Mouse (Mus musculus) naive thymus-derived CD4-positive, alpha-beta T cell, adult 2 months (primary cell): ENCODE data around the gene Arhgap19.
"Not testable (repeated sequence)": the region's sequence is repeated elsewhere in the genome, so short reads cannot be mapped to it uniquely, and the experiment has no call there.

Experiments
- DNase-seq: peaks from one replicate; pipeline ENCODE4 v3.0.0-alpha.2; 2011; ENCODE audit warnings: low read depth

The Arhgap19 gene

DNA sequence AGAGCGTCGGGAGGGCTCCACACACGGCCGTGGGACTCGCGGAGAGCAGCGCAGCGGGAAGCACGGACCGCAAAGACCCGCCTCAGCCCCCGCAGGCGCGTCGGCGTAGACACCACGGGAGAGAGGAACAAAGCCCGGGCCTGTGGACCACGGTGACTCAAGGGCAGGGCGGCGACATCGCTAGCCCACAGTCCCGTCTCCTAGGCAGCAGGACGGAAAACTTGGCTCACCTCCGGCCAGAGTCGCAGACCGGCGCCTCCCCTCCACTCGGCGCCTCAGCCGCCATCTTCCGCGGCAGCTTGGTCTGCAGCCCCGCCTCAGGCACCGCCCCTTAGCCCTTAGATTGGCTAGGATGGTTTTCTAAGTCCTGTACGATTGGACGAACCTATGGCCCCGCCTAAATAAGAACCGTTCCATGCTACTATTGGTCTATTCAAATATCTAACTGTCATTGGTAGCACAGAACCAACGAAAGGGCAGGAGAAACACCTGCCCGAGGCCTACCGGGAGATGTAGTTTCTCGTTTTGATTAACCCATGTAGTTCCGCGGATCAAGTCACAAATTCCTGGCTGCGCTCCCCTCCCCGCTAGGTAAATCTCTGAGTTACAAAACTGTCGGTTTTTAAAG is at the start of gene Arhgap19:
Gene Arhgap19, minus strand, starts transcription at position 306 of the 628 bp plus-strand sequence.
- peak; percentile 95 for DNase-seq

DNA sequence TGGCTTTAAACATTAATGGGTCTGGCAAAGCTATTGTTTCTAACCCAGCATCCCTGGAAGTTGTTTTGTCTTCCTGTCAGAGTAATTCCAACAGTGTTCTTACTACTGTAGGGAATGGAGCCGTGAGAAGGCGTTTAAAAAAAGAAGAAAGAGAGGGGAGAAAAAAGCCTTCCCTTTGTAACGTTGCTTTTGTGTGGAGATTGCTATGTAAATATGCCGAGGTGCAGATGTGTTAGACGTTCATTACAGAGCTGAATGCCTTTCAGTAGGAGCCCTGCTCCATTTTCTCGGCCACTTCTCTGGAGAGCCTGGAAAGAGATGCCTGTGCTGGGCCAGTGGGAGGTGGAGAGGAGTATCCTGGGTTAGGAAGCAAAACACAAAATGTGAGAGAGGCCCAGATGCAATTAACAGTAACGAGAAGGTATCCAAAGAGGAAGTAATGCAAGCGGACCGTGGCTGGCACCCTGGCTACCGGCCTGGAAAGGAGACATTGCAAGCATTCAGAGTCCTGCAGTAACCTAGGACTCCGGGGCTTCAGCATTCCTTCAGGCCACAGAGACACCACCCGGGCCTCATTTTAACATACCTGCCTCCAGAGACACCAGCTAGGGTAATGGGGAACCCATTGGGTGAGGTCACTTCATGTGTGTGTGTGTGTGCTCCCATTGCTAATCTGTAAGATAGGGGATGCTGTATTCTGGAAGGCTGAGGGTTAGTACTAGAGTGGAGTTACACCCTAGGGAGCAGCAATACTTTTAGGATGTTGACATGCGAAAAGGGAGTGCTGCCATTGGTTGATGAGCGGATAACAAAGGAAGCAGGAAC is 49.1 kb upstream of the Arhgap19 start:
- DNase-seq: no peak

DNA sequence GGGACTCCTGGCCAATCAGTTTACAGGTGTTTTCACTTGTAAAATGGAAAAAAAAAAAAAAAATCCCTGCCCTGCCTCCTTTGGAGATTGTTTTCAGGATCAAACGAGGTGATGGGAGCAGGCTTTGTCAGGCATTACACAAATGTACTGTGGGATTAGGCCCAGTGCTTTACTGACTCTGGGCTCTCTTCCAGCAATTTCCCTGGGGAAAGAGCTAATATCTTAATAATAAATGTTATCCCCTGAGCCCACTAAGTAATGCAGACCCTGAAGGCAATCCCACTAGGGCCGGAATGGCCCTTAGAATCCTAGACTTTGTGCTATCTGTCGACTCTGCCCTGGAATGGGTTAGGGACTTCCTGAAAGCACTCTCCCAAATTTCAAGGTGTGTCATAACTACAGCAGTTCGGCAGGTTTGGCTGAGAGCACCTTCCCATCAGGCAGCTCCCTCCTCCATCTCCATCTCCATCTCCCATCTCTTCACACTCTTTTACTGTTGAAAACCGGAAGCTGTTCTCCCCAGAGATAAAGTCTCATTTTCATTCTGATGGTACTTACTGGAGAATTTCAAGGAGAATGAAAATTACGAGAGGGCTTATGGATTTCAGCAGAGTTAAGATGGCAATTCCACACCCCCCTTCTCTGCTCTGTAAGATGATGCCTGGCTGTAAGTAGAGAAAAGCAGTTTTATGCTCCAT is 48.3 kb upstream of the Arhgap19 start:
- no peak for DNase-seq

DNA sequence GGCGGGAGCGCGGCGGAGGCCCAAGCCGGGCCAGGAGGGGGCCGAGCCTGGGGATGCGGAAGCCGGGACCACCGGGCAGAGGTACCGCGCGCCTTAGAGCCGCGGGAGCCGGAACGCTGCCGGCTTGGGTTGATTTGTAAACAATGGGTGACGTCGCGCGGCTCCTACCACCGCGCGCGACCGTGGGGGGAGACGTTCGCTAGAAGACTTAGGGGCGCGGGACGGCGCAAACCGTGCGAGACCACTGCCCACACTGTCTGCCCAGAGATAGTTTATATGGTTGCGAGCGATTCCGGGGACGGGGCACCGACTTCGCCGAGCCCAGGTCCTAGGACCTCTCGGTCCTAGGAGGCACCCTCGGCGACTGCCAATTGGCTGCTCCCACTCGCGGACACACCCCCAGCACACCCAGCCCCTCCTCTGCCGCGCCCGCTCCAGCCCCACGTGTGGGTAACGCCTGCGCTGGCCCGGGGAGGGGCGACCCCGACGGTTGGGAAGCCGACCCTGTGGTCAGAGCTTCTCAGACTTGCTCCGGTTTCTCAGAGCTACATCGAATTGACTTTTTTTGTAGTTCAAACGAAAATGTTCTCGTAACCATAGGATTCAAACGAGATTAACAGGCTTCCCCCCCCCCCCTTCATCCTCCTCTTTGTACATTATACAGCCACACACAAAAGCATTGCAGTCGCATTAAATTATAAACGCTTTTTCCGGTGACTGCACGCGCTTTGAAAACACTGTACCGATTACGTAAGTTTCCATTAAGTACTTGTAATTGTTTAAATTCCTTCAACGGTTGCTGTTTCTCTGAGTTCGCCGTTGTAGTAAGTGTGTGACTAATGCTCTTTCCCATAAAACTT is 46.4 kb upstream of the Arhgap19 start, which contains the start of gene Frat2:
Gene Frat2, minus strand, starts transcription at position 141 of the 860 bp plus-strand sequence.
- peak; percentile 97 for DNase-seq

DNA sequence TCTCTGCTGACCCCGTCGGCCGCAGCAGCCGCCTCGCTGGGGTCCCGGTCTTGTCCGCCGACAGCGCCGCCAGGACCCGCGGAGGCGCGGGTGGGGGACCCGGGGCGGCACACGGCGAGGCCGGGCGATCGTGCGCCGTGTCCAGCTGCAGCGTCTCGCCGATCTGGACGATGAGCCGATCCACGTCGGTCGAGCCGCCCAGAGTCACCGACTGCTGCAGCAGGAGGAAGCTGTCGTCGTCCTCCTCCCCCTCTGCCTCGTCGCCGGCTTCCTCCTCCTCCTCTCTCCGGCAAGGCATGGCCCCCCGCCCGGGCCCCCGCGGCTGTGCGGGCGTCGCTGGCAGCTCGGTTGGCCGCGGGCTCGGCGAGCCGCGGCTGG is 45.8 kb upstream of the Arhgap19 start:
- not testable (repeated sequence) for DNase-seq

DNA sequence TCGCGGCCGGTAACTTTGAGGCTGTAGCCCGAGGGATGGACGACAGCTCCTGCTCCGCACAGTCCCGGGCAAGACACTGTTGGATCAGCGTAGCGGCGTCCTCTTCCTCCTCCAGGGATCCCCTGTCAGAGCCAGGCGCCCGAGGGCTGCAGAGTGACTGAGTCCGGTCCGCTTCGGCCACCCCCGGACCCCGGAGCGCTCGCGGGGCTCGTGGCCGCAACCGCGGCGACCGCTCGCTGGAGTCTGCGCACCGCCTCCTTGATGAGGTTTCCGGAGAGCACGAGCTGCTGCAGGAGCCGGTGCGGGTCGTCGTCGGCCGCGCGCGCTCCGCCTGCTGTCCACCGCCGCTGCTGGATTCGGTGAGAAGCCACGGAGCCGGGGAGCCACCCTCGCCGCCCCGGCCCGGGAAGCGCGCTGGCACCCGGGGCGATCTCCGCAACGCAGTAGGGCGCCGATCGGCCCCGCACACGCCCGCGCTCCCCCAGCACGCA is 45.3 kb upstream of the Arhgap19 start:
- DNase-seq: peak; percentile 55

DNA sequence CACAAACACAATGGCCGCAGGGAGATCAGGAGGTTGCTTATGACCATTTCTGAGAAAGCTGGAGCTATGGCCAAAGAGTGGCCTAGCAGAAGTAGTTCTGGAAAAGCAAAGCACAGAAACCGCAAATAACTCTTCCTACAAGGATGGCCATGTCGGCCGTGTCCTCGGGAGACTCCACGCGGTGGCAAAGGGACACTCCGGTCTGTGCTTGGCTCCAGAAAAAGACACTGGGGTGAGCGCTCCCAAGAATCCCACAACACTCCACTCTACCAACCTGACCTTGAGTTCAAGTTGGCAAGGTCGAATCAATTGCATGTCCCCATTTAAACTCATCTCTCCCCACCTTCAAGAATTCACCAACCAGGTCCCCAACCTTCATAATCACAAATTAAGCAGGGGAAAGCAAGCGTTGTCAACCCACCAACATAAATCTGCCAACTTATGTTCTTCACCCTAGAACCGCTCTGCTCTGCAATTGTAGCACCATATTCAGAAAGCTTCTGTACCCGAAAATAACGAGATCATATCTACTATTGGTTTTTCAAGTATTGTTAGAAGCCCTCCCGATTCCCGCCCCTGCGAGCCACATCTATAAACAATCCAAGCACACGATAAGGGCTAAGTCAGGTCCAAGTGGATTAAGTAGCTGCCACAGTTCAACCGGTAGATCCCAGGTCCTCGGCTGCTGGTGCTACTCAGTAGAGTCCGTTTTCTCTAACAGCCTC is 44.7 kb upstream of the Arhgap19 start:
- DNase-seq: peak; percentile 46

DNA sequence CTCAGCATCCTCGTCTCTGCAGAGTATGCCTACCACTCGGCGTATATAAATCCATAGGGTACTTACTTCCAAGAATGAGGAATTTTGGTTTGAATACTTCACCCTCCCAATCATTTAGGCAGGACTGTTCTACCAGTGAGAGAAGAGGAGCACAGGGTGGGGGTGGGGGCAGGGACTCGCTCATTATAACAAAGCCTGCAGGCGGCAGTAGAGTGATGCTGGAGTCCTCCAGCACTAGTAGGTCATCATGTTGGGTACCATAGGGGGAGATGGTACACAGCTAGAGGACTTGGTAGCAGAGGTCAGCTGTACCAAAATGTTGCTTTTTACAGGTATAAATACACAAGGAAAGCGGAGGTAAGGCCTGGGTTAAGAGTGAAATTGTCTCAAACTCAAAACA is 42.5 kb upstream of the Arhgap19 start:
- peak; percentile 74 for DNase-seq

DNA sequence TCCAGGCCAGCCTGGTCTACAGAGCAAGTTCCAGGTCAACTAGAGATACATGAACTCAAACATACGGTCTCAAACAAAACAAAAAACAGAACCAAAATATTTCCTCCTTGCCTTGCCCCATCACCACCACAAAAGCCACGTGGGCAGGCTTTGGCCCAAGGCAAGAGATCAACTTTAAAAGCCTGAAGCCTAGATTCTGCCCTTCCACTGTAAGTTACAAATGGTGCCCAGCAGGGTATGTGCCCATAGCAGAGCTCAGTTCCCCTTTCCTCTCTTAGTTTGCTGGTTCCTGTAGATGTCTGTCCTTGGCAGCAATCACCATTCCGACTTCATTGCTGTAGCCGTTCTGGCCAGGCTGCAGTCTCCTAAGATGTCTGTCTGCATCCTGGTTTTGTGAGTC is 40.9 kb upstream of the Arhgap19 start:
- no peak for DNase-seq

DNA sequence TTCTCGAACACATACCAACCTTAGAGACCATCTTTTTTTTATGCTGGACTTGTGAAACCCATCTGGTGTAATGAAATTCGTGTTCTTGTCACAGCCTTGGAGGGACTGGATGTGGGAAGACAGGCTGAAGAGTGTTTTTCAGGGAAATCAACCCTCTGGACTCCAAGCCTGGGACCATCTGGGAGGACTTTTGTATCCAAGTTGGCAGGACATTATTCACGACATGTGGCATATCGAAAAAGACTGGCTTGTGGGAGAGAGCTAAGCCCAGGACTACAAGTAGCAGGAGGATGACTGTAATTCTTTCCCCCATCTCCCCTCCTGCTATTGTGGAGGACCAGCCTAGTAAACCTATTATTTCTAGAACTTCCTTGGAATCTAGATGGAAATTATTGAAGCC is 40.3 kb upstream of the Arhgap19 start:
- DNase-seq: no peak

DNA sequence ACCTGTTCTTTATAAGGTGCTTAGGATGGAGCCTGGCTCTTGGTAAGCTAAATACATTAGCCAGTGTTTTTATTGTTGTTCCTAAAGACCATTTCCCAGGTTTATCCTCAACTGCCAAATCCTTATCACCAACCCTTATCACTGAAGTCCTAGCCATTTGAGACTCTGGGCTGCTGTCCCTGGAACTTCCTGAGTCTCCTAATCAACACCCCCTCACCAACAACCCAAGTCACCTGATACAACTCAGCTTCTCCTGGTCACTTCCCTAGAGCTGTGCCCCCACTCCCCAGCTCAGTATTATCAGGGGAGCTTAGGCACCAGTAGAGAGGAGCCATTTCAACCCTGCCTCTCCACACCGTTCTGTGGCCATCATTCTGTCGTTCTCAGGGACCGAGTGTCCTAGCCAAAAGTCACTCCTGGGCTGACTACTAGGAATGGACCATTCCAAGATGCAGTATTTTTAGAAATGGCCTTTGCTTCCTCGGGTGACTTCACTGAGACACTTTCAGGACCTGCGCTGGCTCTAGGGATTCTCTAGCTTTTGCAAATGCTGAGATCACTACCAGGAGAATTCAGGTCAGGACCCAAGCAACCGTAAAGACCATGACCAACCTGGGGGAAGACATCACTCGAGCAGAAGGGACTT is 39.4 kb upstream of the Arhgap19 start:
- no peak for DNase-seq

DNA sequence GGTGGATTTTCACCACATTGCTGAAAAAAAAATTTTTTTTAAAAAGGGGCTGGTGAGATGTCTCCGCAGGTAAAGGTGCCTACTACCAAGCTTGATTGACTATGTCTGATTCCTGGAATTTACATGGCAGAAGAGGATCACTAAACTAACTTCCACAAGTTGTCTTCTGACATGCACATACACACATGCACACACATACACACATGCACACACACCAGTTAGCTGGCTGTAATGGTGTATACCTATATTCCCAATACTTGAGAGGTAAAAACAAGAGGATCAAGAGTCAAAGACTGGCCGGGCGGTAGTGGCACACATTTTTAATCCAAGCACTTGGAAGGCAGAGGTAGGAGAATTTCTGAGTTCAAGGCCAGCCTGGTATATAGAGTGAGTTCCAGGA is 37.8 kb upstream of the Arhgap19 start:
- no peak for DNase-seq

DNA sequence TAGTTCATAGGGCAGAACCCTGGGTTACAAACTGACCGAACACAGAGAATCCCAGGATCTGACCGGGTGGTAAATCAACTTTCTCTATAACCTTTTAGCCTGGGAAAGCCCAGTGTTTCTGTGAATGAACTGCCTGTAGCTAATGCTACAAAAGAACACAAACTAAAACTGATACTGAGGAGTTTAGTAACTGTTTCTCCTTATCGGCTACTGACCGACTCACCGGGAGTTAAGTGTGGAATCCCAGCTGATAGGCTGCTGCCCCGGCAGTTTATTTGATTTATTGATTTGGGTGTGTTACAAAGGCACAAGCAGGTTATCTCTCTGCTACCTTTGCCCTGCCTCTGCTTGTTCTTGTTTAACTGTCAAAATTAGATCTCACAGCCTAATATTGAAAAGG is 37.0 kb upstream of the Arhgap19 start:
- no peak for DNase-seq

DNA sequence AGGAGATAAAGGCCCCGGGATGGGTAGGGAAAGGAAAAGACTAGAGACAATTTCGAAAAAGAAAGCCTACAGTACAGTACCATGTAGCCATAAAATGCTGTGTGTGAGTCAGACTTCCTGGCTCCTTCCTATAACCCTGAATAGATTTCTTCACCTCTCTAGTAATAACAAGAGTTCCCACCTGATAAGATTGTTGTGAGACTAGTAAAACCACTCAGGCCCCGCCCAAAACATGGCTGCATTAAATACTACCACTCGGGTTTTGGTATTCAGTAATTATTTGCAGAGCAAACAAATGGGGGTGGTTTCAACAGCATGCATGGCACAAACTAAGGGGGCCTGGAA is 36.0 kb upstream of the Arhgap19 start:
- DNase-seq: no peak

DNA sequence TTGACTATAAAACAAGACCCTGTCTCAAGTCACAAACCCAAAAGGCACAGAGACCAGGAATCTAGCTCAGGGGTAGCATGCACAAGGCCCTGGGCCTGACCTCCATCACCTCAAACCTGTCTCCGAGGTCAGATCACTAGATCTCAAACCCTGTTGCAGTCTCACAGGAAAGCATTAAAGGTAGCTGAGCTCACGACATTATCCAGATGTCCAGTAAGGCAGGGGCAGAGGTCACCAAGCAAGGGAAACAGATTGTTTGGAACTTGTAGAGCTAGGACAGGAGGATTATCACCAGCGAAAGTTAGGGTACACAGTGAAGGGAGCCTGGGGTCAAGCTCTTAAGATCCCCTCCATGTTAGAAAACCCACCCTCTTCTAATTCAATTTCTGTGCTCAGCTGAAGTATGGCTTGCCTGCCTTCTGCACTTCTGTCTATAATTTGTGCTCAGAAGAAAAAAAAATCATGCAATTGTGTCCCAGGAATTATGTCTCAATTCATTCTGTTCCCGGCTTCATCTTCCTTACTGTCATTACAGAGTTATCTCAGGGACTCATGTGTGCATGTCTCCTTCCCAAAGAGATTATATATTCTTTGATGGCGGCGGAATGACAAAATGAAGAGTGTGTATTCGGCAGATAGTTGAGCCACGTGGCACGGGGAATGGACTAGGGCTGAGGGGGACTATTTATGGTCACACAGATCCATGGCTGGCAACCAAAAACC is 35.5 kb upstream of the Arhgap19 start:
- no peak for DNase-seq

DNA sequence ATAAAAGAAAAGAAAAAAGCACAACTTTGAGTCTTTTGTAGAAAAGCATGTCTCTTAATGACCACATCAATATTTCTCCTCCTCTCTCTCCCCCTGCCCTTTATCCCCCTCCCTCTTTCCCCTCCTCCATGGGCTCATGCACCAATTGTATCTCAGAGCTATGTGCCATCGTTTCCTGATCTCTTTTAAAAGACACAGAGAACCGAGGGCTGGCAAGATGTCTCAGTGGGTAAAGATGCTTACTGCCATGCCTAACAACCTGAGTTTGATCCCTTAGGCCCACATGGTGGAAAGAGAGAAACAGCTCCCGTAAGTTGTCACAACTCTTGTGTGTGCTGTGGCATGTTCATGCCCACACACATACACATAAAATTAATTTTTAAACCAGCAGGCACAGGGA is 34.9 kb upstream of the Arhgap19 start:
- DNase-seq: no peak

DNA sequence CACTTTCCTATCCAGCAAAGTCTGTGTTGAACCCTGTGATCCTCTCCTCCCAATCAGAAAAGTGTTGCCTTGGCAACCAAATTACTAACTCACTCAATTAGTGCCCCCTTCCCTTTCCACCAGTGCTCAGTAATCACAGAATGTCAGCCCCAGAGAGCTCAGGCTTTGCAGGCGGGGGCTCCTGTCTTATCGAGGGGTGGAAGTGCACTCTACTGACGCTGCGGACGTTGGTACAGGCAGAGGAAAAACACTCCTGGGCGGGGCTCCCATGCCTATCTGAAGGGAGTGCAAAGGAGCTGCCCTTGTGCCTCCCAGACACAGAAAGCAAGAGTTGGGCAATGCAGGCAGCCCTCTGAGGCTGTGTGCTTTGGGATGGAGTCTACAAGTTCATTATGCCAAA is 34.0 kb upstream of the Arhgap19 start:
- DNase-seq: no peak

DNA sequence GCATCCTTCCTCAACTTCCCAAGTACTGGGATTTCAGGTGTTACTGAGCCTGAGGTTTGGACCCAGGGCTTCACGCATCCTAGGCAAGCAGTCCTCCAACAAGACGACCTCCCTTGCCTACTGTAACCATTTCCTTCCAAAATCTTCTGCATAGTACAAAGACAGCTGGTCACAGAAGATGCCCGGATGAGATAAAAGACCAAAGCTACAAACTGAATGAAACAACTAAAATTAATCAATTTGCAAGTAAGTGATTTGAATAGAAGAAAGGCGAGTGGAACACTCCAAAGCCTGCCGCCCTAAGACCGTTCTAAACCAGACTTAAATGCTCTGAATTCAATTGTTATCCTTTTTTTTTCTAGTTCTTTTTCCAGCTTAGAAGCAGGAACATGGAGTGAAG is 33.6 kb upstream of the Arhgap19 start:
- no peak for DNase-seq

DNA sequence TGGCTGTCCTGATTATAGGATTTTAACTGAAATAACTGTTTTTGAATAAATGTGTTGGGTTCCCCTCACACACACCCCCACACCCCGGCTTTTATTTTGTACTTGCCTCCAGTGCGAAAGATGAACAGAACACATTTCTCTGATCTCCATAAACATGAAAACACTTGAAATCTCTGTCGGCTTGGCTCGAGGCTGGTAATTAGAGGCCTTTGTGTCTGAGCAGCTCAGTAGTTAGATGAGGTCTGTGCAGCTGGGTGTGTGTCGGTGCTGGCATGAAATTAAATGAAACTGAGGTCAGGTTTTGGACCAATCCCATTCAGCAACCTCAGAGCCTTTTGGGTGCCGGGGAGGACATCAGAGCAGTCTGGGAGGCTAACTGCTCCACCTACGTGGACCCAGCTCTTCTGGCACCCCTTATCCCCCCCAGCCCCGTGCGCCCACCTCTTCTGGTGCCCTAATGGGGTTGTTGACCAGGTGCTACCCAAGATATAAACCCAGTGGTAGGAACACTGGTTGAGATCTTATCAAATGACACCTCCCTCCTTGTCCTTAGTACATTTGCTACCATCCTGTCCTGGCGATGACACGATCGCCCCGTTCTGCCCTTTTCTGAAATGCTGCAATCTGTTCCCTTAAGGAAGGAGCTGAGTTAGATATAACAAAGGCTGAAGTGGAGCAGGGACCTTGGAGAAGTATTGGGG is 30.8 kb upstream of the Arhgap19 start:
- DNase-seq: no peak
